Mouse (Mus musculus) brain, embryonic 14.5 days (tissue): ENCODE results near the gene Gm21987.
A peak's percentile ranks its signal among the peaks of the same experiment; 100 is the strongest.

Experiments used
- CTCF ChIP-seq: fragments of 200-500 bp; IDR thresholded peaks from 2 replicates; pipeline ENCODE4 v1.5.1; 2012; ENCODE audit warnings: inconsistent platforms, mild to moderate bottlenecking, moderate library complexity, borderline replicate concordance; ENCODE audit not compliant: insufficient read depth, insufficient read length; ENCODE audit errors: extremely low read depth
- POLR2A ChIP-seq: fragments of 200-500 bp; IDR thresholded peaks from 2 replicates; pipeline ENCODE4 v1.6.1; 2012; ENCODE audit warnings: mild to moderate bottlenecking, inconsistent platforms, borderline replicate concordance; ENCODE audit not compliant: poor library complexity, insufficient read depth, insufficient read length, severe bottlenecking; ENCODE audit errors: extremely low read depth

DNA sequence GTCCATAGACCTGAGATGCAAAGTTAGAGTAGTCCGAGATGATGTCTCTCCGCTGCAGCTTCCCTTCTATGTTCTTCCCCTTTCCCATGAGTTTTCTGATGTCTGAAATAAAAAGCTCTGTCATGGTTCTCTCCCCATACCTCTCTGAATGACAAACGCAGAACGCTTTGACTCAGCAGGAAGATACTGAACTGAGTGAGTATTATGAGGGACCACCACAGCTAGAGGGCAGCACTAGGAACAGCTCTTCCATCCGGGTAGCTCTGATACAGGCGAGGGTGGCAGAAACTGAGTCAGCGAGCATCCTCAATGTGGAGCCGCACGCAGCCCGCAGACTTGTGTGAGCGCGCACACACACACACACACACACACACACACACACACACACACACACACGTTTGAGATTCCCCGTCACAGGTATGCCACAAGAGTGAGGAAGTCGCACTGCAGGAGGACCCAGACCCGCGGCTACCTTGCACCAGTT lies 25.3 kb upstream of the Gm21987 start:
- TF ChIP-seq CTCF (peak; percentile 71), POLR2A (no peak)
